Mouse (Mus musculus) adrenal gland, postnatal 14 days (tissue): Measurements from ENCODE around the gene Kcnh2. TPM values are rescaled to one million over a fixed set of nuclear protein-coding genes. Genes with fewer than 3 reads are reported as not detected.

Source experiments
- DNase-seq: peaks from one replicate; pipeline ENCODE4 v3.0.0; 2021; ENCODE audit warnings: mixed read lengths
- total RNA-seq: library from RNA; stranded (reverse); gene quantifications from 2 replicates; pipeline ENCODE4 v1.2.3, GENCODE M21; 2021

Kcnh2 gene
- total RNA-seq, 1 experiment from 2014 or later, result 10.7 TPM

DNA sequence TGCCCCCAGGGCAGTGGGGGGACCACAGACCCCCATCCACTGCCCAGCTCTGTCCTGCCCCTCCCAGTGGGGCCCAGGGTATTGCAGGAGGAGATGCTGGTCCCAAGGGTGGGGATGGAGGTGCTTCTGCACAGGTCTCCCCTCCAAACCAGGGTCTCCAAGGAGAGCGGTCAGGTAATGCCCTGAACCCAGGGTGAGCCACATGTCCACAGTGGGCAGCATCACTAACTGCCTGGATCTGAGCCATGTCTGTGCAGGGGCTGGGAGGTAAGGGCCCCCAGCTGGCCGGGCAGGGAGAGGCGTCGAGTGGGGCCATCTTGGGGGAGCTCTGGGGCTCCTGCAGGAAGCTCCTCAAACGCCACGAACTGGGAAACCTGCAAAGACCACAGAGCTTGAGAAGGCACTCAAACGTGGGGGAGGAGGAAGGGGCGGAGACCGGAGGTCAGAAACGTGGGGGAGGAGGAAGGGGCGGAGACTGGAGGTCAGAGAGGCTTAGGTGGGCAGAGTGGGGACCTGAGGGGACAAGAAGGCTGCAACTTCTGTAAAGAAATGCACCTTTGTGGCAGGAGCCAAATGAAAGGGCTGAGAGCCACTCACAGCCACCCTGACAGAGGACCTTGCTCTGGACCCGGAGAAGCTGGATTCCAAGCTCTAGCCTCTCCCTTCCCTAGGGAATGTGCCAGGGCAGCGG is 31.5 kb downstream of the Kcnh2 start:
- DNase-seq, result peak; percentile 55

GRCm38 (mm10) chr5:24309223-24309622 is 42.2 kb downstream of the Kcnh2 start:
- DNase-seq, result no peak

- peak; percentile 45 for DNase-seq
These were observed 42.8 kb downstream of the Kcnh2 start for GRCm38 (mm10) chr5:24308621-24309020.

DNA sequence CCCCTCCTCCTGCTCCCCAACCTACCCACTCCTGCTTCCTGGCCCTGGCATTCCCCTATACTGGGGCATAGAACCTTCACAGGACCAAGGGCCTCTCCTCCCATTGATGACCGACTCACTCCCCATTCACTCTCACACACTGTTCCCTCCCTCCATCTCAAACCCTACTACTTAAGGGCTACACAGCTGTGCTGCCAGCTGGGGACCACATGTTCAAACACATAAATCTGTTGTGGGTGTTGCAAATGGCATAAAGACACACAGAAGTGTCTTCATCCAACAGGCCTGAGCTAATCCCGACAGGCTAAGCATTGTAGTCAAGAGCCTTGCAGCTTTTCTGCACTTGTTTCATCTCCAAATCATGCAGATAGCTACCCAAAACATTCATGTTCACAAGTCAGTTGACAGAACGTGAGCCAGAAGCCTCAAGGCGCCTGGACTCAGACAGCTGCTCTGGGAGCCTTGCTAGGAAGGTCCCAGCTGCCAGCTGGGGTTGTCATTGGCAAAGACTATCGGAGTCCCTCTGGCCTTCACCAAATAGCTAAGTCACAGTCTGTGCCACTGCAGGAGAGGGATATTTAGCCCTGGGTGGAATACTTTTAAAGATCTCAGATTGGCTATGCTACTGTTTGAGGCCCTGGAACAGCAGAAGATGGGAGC is 44.2 kb downstream of the Kcnh2 start:
- no peak for DNase-seq

- DNase-seq, result peak; percentile 71
These were observed 48.2 kb downstream of the Kcnh2 start for GRCm38 (mm10) chr5:24303199-24303598.

DNA sequence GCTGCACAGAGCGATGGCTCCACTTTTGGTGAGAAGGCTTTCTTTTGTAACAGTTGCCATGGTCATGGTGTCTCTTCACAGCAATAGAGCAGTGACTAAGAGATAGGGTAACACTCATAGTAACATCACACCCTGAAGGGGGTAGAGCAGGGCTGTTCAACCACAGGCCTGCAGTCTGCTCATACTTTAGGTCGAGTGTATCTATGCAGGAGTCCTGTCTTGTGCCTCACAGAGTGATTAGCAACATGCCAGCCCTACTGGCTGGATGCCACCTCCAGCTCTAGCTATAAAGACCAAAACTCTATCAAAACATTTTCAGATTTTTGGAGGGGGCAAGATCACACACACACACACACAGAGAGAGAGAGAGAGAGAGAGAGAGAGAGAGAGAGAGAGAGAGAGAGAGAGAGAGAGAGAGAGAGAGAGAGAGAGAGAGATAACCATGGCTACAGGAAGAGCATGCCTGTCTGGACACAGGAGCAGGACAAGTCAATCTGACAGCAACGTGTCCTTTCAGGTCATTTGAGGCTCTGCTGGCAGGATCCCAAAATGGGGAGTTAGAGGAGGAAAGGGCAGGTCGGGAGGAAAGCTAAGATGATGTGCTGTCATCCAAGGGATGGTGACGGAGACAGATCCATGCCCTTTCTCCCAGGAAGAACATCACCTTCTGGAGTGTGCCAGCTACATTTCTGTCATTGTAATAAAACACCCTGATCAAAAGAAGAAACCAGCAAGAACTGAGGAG is 51.4 kb downstream of the Kcnh2 start:
- DNase-seq, result peak; percentile 27

GRCm38 (mm10) chr5:24291954-24292353 is 59.5 kb downstream of the Kcnh2 start:
- peak; percentile 62 for DNase-seq

- DNase-seq, result peak; percentile 61
These were observed 65.0 kb downstream of the Kcnh2 start for GRCm38 (mm10) chr5:24286221-24286970.

- DNase-seq, result no peak
These were observed 67.3 kb downstream of the Kcnh2 start for GRCm38 (mm10) chr5:24284145-24284544.

GRCm38 (mm10) chr5:24283181-24283580 is 68.2 kb downstream of the Kcnh2 start:
- DNase-seq, result no peak

- no peak for DNase-seq
These were observed 70.9 kb downstream of the Kcnh2 start for GRCm38 (mm10) chr5:24280523-24280922.

GRCm38 (mm10) chr5:24279527-24279926 is 71.9 kb downstream of the Kcnh2 start:
- DNase-seq, result no peak

GRCm38 (mm10) chr5:24278206-24278605 is 73.2 kb downstream of the Kcnh2 start:
- no peak for DNase-seq

GRCm38 (mm10) chr5:24273683-24274621 is 77.5 kb downstream of the Kcnh2 start:
- peak; percentile 59 for DNase-seq

DNA sequence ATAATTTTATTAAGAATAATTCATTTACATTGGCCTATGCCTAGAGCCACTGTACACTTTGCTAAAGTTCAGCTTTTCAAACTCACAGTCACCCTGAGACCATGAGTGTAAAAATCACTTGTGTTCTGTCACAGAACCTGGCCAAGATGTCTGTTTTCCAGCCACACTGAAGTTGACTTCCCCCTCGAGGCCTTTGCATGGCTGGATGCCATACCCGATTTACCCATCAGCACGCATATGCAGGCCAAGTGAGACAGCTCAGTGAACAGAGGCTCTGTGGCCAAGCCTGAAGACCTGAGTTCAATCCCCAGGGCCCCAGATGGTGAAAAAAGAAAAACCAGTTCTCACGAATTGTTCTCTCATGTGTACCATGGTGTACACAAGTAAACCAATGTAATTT is 80.5 kb downstream of the Kcnh2 start:
- no peak for DNase-seq

Other genes starting within 250 kb of the Kcnh2 start
- gene Nupl2, start 186.6 kb downstream of the Kcnh2 start, total RNA-seq, result 7.7 and 7.9 TPM in 2 replicates
- 16.8 and 18.3 TPM in 2 replicates for gene Nos3, start 13.2 kb upstream of the Kcnh2 start, total RNA-seq
- gene Atg9b, start 40.5 kb upstream of the Kcnh2 start, total RNA-seq, result 0.41 and 0.60 TPM in 2 replicates
- 80.9 and 92.2 TPM in 2 replicates for gene Abcb8, start 42.1 kb upstream of the Kcnh2 start, total RNA-seq
- 1.1 TPM in 1 of 2 replicates, not detected in the other for gene Asic3, start 61.8 kb upstream of the Kcnh2 start, total RNA-seq
- gene Cdk5, start 71.9 kb upstream of the Kcnh2 start, total RNA-seq, result 38.5 and 38.7 TPM in 2 replicates
- 57.6 and 60.5 TPM in 2 replicates for gene Slc4a2, start 72.2 kb upstream of the Kcnh2 start, total RNA-seq
- 113 and 122 TPM in 2 replicates for gene Fastk, start 93.7 kb upstream of the Kcnh2 start, total RNA-seq
- 8.6 and 10.6 TPM in 2 replicates for gene Tmub1, start 96.2 kb upstream of the Kcnh2 start, total RNA-seq
- gene Agap3, start 100.6 kb upstream of the Kcnh2 start, total RNA-seq, result 64.0 and 72.0 TPM in 2 replicates
- not detected in 2 replicates for gene Gbx1, start 175.6 kb upstream of the Kcnh2 start, total RNA-seq
- 0.15 and 0.19 TPM in 2 replicates for gene Asb10, start 189.4 kb upstream of the Kcnh2 start, total RNA-seq
- not detected in 2 replicates for gene 4931409K22Rik, start 205.2 kb upstream of the Kcnh2 start, total RNA-seq
- 59.3 and 67.0 TPM in 2 replicates for gene Abcf2, start 225.9 kb upstream of the Kcnh2 start, total RNA-seq
- gene Chpf2, start 235.1 kb upstream of the Kcnh2 start, total RNA-seq, result 32.3 and 44.0 TPM in 2 replicates